ENCODE assay signal across 17 mouse cellular contexts in the genomic region with DNA sequence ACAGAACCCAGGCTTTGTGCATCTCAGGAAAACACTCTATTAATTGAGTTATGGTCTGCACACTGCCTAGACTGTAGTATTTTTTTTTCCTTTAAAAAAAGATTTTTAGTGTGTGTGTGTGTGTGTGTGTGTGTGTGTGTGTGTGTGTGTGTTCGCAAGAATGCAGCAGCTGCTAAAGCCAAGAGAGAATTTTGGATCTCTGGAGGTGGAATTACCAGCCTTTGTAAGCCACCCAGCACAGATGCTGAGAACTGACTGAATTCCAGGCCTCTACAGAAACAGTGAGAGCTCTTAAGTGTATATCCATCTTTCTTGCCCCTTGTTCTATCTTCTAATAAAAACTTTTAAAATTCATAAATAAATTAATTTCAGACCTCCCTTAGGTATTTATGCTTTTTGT.
"Had no signal": no experiment of that assay in that cellular context is flagged by ENCODE, and none has a peak within 500 bp of the region (broad histone marks: within the 10 kb centered on the region; RNA-seq: fewer than 3 reads in every experiment).

No protein-coding gene starts in this region.

- H3K27me3 ChIP-seq: neural tube, embryonic 12.5 days; neural tube, embryonic 13.5 days; neural tube, embryonic 15.5 days; stomach, embryonic 15.5 days had no signal

- H3K27ac ChIP-seq: neural tube, embryonic 12.5 days; neural tube, embryonic 13.5 days; neural tube, embryonic 15.5 days; stomach, embryonic 15.5 days; stomach, postnatal 0 days had no signal

- H3K4me1 ChIP-seq: neural tube, embryonic 12.5 days; neural tube, embryonic 15.5 days; stomach, embryonic 15.5 days had no signal

- H3K9ac ChIP-seq: neural tube, embryonic 12.5 days; neural tube, embryonic 13.5 days; neural tube, embryonic 15.5 days; stomach, embryonic 15.5 days had no signal

- H3K4me2 ChIP-seq: neural tube, embryonic 12.5 days; neural tube, embryonic 13.5 days; neural tube, embryonic 15.5 days; stomach, embryonic 15.5 days had no signal

- H3K36me3 ChIP-seq: neural tube, embryonic 12.5 days; neural tube, embryonic 13.5 days; neural tube, embryonic 15.5 days; stomach, embryonic 15.5 days had no signal

- H3K9me3 ChIP-seq: neural tube, embryonic 12.5 days; neural tube, embryonic 13.5 days; neural tube, embryonic 15.5 days; stomach, embryonic 15.5 days had no signal

- DNase-seq: retina, postnatal 1 day; right cerebral cortex, adult 18-20 months; right cerebral cortex, postnatal 14 days; right cerebral cortex, postnatal 25 days; right cerebral cortex, postnatal 4 days; spleen, adult 18-20 months; thymus, adult 18-20 months; thymus, adult 2 months; thymus, postnatal 14 days; thymus, postnatal 25 days; thymus, postnatal 36 days; thymus, postnatal 4 days had no signal

- H3K4me3 ChIP-seq: neural tube, embryonic 12.5 days; neural tube, embryonic 13.5 days; neural tube, embryonic 15.5 days; stomach, embryonic 15.5 days had no signal
